8 mouse cellular contexts compared by ENCODE assay signal in genomic region chr7:30093918-30094415, GRCm38 (mm10). TPM values are rescaled to one million over a fixed set of nuclear protein-coding genes. Genes with fewer than 3 reads are reported as not detected.
DNase-seq lines count a peak whose midpoint lies in the region; ATAC-seq lines count a peak whose summit lies in the region.

No protein-coding gene starts in this region.

- H3K36me3 ChIP-seq in liver, embryonic 12.5 days, result no peaks in the 10 kb centered on the region; the same call in 1 of the 2 replicates

- H3K27ac ChIP-seq in liver, embryonic 12.5 days, result no peak overlapping the region

- ATAC-seq in liver, embryonic 12.5 days, result no peak

- H3K4me3 ChIP-seq in liver, embryonic 12.5 days, result peak overlapping the region; percentile 77

- WGBS in liver, embryonic 12.5 days (ENCODE audit: insufficient replicate concordance), result 63% methylated on average over 6 of the region's 6 CpGs

- peak; percentile 14 to 18 for DNase-seq in cerebellum, postnatal 10 days
- no peak for DNase-seq in cerebellum, adult 11 months
- DNase-seq in thymus, postnatal 4 days, result peak; percentile 26
- no peak for DNase-seq in thymus, adult 18-20 months
- DNase-seq in left cerebral cortex, adult 11 months (ENCODE audit: low spot score), result no peak
- DNase-seq in layer of hippocampus, postnatal 36 days, result no peak
- no peak for DNase-seq in spleen, postnatal 36 days (ENCODE audit: low spot score in 2 of 2)

- H3K27me3 ChIP-seq in liver, embryonic 12.5 days (replicated peaks), result no peaks in the 10 kb centered on the region

- peak overlapping the region; percentile 86 for H3K4me2 ChIP-seq in liver, embryonic 12.5 days

- no peak overlapping the region for H3K9ac ChIP-seq in liver, embryonic 12.5 days

- no peaks in the 10 kb centered on the region for H3K9me3 ChIP-seq in liver, embryonic 12.5 days (replicated peaks)

- peaks cover 52% of the 10 kb centered on the region for H3K4me1 ChIP-seq in liver, embryonic 12.5 days

RNA-seq across cellular contexts. Expression of gene Zfp260, which starts 0.6 kb away (rescaled TPM):
- polyA plus RNA-seq in liver, embryonic 12.5 days (2016; fragmentation: Nextera tagmentation; extraction: Ambion mirVana), result 22.6 and 24.3 TPM in 2 replicates
- 10 to 100 TPM; 76.8 to 83.7 TPM for total RNA-seq in layer of hippocampus, postnatal 36 days (2021)

RNA-seq across cellular contexts. Expression of gene Zfp566, which starts 3.6 kb away (rescaled TPM):
- 3.0 and 3.3 TPM in 2 replicates for polyA plus RNA-seq in liver, embryonic 12.5 days (2016; fragmentation: Nextera tagmentation; extraction: Ambion mirVana)
- 1 to 10 TPM; 6.4 to 8.0 TPM for total RNA-seq in layer of hippocampus, postnatal 36 days (2021)

RNA-seq across cellular contexts. Expression of gene Gm26920, which starts 3.8 kb away (rescaled TPM):
- polyA plus RNA-seq in liver, embryonic 12.5 days (2016; fragmentation: Nextera tagmentation; extraction: Ambion mirVana), result 0.41 and 0.99 TPM in 2 replicates
- total RNA-seq in layer of hippocampus, postnatal 36 days (2021), result under 1 TPM in 1 of 2 experiments, not detected in 1; 0.97 TPM

RNA-seq across cellular contexts. Expression of gene Zfp82, which starts 21.3 kb away (rescaled TPM):
- polyA plus RNA-seq in liver, embryonic 12.5 days (2016; fragmentation: Nextera tagmentation; extraction: Ambion mirVana), result 1.8 and 2.0 TPM in 2 replicates
- 1 to 10 TPM; 3.7 to 4.2 TPM for total RNA-seq in layer of hippocampus, postnatal 36 days (2021)

RNA-seq across cellular contexts. Expression of gene Zfp382, which starts 27.8 kb away (rescaled TPM):
- polyA plus RNA-seq in liver, embryonic 12.5 days (2016; fragmentation: Nextera tagmentation; extraction: Ambion mirVana), result 2.5 and 3.0 TPM in 2 replicates
- total RNA-seq in layer of hippocampus, postnatal 36 days (2021), result 10 to 100 TPM; 31.8 to 35.0 TPM

Comparison
In these comparisons a context has a peak if more than half of its experiments do, and no peak if none do; other contexts are left out.
1. DNase-seq: peak in cerebellum, postnatal 10 days (2 of 2) and thymus, postnatal 4 days (single experiment); none in cerebellum, adult 11 months (single experiment), thymus, adult 18-20 months (0 of 2), left cerebral cortex, adult 11 months (single experiment), layer of hippocampus, postnatal 36 days (0 of 2) and spleen, postnatal 36 days (0 of 2).